Mouse (Mus musculus) cerebellum, postnatal 25 days (tissue): ENCODE data around the gene Gabrb3.

ENCODE experiments used
- DNase-seq, 2 experiments: peaks; one replicate each; pipeline ENCODE4 v3.0.0; 2021; ENCODE audit warnings: mixed read lengths in 2 of 2

Gabrb3 gene

DNA sequence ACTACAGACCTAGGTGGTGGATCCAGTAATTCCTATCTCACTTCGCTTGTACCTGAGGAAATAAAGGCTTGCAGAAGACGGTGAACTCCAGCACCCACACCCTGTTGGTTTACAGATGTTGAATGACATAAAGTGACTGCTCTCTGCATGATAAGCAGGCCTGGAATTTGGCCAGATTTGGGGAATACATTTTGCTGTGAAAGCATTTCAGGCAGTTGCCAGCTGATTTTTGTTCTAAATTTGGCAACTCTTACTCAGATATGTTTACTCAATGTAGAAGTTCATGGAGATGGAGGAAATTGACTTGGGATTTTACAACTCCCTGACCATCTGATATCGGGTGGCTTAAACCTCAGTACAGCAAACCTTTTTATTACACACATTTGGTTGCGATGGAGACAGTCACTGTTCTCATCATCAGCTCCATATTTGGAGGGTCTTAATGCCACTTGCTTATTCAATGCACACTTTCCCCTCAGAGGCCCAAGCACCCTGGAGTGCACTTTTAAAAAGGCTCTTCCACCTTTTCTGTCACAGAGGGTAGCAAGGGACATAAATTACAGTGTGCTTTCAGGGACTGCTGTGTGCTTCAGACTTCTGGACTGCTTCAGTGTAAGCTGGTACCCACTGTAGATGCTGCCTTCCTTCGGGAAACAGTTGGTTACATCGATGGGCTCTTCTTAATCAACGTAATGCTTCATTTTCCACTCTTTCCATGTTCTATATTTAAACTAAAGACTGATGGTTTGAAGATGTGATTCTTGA lies 287.7 kb downstream of the Gabrb3 start:
- DNase-seq = no peak

DNA sequence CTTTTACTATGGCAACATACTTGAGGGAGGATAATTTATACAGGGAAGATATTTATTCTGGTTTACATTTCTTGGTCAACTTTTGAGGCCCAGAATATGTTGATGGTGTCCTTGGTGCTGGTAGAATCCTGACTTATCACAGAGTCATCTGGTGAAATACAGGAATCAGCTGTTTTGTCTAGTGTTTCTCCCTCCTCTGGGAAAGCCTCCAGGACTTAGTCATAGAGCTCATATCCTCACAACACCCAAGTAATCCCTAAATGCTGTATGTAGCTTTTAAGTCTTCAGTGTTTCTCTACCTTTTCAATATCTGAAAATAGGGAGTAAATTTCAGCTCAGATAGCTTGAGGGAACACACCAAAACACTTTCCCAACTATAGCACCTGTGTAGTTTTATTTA lies 292.2 kb downstream of the Gabrb3 start:
- DNase-seq = no peak

DNA sequence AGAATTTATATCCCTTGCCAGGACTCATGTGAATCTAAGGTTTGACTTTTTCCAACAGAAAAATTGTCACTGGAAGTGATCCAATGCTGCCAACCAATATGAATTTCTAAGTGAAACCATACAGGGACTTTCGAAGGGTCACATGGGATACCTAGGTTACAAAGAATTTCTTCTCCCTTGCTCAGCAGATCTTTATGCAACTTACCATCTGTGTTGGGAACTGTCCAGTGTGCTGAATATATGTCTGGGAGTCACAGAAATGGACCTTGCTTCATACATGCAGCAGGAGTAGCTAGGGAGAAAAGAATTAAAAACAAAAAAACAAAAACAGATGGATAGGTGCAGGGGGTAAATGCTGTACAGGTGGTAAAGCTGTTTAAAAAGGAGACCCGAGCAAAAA lies 327.3 kb downstream of the Gabrb3 start:
- DNase-seq = no peak

DNA sequence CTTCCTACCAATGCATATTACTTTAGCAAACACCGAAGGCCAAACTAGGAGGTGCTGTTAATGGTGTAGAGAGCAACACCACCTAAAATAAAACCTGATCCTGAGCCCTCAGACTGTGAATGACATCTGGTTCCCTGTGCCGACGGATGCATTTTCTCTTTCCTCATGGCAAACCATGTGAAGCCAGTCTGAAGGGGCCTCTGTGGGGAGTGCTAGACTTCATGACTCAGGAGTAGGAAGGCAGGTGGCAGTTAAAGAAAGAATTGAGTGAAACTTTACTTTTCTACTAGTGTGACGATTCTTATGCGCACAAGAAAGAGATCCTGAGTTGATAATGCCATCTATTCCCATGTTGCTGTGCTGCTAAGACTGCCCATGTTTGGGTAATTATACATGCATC lies 341.0 kb downstream of the Gabrb3 start:
- no peak for DNase-seq

DNA sequence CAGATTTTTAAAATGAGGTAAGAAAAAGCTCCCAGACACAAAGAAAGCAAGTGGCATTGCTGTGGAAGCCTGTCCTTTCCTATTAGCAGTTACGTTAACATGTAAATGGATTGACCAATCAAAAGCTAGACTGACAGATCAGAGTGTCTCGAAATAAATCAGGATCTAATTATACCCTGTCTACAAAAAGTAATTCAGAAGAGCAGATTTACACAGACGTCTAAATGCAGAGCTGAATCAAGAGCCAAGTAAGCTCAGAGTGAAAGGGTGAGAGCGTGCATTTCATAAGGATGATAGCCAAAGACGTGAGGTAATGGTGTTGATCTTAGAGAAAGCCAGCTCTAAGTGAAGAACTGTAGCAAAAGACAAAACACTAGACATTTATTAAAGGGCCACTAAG lies 359.3 kb downstream of the Gabrb3 start:
- DNase-seq = no peak

DNA sequence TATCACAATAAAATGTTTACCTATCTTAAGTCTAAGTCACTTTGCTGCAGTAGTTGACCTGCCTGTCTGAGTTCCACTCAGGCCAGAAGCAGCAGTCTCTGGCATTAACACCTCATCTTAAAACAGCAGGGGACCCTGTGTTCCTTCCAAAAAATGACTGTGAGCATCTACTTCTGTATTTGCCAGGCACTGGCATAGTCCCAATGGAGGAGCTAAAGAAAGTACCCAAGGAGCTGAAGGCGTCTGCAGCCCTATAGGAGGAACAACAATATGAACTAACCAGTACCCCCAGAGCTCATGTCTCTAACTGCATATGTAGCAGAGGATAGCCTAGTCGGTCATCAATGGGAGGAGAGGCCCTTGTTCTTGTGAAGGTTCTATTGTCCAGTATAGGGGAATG lies 366.6 kb downstream of the Gabrb3 start:
- DNase-seq = peak; percentile 19 to 51

DNA sequence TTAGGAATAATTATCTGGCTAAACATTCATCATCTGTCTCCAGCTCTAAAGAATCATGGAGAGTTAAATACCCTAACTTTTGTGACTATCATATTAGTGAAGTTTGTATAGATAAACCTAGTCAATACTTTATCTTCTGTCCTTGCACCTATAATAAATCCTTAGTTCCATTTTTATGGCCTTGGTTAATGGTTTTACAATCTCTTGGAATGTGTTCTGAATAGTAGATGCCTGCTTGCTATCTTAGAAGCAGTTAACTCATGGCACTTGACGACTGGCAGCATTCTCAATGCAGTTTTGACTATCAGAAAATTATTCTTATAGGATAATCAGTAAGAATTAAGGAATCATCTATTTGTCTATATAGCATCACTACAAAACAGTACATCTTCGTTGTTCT lies 368.0 kb downstream of the Gabrb3 start:
- no peak for DNase-seq

DNA sequence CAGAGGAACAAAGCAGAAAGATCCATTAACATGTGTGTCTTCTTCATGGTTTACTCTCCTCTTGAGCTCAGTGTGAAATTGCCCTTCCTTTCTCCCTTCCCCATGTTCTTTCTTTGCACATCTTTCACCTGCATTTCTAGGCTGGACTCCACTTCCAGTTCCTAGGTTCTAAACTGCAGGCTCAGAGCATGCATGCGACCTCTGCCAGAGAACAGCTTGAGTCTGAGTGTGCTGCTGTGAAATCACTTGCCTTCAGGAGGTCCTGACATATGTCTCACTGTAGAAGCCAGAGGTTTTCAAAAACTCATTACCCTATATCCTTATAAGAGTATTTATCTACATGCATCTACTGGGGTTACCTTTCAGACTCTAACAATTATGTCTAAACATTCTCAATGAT lies 383.8 kb downstream of the Gabrb3 start:
- DNase-seq = peak; percentile 29 to 41

DNA sequence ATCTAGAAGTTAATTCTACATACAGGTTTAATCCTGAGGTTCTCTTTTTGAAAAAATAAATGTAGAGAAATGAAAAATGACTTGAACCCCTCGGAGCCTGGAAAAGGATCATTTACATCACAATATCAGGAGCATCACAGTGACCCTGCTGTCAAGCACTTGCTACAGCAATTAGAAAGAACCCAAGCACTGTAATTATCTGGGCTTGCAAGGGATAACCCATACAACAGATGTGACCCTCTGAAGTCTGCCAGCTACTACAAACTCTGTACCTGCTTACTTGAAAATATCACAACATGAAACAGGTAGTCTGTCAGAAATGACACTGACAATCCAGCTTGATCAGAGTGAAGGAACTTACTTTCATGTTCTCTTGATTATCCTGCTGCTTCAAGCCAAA lies 394.2 kb downstream of the Gabrb3 start:
- DNase-seq = no peak

DNA sequence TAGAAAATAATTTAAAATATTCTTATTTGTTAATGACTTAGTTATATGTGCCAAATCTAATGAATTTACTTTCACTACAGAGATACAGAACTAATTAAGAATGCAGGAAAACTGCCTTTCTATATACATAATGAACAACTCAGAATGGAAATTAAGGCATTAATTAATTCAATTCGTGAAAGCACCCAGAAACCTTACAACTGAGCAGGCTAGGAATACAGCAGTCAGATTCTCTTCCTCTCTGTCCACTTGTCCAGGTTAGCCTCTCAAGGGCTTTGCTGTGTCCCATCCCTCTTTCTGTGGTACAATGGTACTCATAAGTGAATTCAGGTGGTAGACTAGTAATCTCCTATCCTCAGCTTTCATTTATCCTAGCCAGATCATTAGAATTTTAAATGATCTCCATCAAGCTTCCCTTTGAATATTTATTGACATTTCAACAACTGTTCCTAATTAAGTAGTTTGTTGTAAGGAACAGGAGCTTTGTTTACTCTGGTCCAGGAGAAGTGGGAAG lies 422.9 kb downstream of the Gabrb3 start:
- DNase-seq = no peak

DNA sequence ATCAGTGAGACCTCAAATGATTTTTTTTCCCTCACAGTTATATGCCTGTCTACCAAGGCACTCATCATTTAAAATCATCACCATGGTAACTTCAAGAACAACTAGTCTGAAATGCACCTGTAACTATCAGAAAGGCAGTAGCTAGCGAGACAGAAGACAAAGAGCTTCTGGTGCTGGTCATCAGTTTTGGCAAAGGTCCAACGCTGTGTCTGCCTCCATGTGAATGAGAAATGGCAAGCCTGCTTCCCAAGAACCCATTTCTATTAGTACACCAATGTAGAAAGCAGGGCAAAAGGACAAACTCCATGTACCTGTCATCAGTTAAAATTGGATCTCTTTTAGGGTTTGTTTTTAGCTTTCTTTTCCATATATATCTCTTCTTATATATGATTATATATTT lies 448.5 kb downstream of the Gabrb3 start:
- DNase-seq = peak in 1 of 2 experiments; percentile 20
